Mouse (Mus musculus): ENCODE measurements around the gene Pld2.
A peak's percentile ranks its signal among the peaks of the same experiment; 100 is the strongest.

Gene Pld2

DNA sequence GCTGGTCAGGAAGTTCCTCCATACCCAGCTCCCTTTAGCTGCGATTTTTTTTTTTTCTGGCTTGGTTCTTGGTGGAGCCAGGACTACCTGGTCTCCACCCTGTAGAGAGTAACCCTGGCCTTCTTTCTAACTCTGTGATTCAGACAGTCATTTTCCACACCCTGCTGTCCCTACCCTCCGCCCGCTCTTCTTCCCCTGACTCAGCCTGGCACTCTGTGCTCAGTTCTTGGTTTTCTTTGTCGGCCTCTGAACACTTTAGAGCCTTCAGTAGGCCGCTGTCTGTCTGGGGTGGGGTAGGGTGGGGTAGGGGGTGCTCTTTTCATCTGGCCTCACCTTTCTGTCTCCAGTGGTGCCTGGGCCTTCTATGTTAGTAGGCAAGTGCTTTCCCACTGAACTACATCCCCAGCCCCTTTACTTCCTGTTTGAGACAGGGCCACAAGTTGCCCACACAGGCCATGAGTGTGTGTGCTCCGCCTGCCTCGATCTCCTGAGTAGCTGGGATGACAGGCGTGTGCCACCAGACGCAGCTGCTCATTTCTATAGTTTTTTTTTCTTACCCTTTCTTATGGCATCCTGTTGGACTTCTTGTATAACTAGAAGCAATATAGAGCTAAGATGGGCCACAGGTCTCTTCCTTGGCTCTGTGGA is 40.0 kb downstream of the Pld2 start:
- peak; percentile 42 for DNase-seq

DNA sequence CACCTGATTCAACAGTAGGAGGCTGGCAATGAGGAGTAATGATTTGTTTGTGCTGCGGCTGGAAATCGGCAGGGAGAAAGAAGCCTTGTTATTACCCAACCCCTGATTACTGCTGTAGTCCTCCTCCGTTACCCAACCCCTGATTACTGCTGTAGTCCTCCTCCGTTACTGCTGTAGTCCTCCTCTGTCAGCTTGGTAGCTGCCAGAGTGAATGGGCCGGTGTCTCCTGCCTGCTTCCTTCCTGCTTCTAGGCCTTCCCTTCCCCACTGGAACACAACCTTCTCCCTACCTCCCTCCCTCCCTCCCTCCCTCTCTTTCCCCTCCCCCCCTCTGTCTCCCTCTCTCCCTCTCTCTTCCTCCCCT is 40.5 kb downstream of the Pld2 start:
- DNase-seq: no peak

DNA sequence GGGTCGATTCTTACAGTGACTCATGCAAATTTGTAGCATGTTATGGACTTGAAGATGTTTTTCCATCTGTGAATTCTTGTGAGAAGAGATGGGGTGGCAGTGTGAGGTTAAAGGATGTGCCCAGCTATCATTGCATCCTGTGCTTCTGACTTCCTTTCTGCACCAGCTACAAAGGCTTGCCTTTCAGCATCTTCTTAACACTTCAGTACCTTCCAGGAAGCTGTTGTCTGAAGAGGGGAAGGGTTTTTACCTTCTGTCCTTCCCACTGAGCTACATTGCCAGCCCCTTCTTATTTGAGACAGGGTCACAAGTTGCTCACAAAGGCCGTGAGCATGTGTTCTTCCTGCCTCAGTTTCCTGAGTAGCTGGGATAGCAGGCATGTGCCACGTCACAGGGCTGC is 41.1 kb downstream of the Pld2 start:
- DNase-seq: no peak

DNA sequence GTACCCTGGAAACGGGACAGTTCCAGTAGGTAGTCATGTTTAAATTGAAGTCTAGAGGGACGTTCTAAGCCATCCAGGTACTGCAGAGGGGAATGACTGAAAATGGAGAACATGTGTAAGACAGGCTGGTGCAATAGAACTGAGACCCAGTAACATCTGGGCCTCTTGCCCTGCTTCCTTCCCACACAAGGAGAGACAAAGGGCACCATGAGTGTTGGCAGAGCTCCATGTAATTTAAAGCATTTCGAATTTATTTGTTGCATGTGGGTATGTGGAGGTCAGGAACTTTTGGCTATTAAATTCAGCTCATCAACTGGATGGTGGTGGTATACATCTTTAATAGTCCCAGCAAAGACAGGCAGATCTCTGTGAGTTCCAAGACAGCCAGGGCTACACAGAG is 42.3 kb downstream of the Pld2 start:
- no peak for DNase-seq

DNA sequence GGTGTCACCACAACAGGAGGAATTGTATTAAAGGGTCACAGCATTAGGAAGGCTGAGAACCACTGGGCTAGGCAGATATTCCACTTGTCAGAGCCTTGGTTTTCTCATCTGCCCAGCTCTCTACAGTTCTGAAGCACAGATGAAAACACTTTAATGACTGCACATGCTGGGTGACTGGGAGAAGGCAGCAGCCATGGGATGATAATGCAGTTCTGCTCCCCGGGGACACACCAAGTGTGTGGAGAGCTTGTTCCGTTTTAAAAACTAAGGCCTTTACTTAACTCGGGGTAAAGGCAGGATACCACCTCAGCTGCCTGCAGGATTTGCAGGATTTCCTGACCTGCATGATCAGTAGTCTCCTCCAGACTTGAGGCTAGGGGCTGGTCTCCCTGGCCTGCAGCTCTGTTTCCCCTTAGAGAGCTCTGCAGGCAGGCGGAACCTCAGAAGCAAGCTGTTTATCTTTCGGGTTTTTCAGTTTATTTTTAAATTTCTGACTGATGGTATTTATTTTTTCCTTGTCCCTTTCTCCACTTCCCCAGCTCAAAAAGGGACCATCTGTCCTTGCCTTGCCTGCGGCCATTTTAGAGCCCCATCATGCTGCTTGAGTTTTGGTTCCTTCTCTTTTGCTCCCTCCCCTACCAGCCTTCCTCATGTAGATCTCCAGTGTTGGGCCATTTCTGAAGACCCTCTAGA is 43.3 kb downstream of the Pld2 start:
- DNase-seq: no peak

DNA sequence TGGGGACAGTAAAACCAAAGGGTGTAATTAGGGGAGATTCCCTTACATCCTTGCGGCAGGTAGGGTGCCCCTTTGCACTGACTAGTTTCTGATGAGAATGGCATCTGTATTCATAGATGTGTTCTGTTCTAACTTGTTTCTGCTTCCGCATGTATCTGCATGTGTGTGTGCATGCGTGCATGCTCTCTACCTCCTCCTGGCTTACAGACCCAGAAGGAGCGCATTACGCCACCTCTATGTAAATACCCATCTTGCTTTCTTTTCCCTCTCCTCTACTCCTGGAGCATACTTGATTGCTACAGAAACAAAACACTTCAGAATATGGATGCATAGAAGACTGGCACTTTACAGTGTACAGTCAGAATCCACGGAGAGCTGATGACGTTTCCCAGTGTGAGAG is 43.9 kb downstream of the Pld2 start:
- no peak for DNase-seq

DNA sequence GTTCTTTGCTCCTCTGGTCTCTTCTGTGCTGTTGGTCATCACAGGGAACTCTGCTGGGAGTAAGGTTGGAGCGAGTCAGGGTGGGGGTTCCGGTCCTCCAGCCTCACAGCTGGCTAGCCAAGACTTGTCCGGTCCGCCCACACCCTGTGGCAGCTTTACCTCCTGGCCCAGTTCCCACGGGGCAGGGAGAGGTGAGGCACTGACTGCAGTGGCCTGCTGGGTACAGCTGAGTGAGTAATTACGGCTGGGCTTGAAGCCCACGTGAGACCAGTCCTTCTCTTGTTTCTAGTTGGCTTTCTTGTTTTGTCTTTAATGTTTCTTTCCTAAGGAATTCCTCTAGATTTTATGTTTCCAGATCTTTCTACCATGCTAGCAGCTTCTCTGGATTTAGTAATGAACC is 45.6 kb downstream of the Pld2 start:
- no peak for DNase-seq

DNA sequence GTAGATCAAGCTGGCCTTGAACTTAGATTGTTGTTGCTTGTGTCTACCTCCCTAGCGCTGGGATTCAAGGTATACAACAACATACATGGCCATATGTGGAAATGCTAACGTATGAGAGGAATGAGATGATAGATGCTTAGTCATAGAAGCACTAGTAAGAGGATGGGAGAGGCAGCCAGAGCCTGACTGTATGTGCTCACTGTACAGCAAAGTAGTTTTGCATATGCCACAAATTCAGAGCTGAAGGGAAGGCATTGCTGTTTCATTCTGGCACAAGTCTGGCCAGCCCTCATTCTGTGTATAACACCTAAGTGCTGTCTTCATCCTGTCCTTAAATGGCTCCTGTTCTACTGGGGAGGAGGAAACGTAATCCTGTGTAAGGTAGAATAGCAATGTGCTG is 46.4 kb downstream of the Pld2 start:
- DNase-seq: no peak

DNA sequence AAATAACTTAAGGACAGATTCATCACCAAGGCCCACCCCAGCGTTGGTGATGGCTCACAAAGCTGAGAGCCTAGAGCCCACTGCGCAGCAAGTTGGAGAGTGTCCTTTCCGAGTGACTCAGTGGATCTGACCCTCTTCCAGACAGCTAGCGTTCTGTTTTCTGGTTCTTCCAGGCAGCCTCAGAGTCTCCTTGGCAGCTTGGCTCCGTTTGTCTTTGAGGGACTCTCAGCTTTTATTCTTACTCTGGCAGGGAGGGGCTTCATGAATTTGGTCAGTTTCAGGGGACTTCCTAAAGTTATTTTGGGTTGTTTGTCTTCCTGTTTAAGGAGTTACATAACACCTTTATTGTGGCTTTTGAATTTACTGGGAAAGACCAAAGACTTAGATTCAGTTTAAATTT is 47.1 kb downstream of the Pld2 start:
- DNase-seq: no peak

DNA sequence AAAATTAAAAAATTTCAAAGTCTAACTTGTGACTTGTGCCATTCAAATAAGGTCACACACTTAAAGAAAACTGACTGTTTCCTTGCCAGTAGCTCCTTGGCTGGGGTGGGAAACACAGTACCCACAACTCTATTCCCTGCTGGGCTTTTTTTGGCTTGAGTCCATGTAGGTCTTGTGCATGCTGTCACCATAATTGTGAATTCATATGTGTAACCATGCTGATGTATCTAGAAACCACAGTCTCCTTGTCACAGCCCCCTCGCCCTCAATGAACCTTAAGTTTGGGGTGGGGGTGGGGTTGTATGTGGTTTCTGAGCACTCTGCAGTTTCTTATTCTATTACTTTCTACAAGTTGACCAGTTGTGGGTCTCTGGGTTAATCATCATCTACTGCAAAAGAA is 51.9 kb downstream of the Pld2 start:
- DNase-seq: no peak

DNA sequence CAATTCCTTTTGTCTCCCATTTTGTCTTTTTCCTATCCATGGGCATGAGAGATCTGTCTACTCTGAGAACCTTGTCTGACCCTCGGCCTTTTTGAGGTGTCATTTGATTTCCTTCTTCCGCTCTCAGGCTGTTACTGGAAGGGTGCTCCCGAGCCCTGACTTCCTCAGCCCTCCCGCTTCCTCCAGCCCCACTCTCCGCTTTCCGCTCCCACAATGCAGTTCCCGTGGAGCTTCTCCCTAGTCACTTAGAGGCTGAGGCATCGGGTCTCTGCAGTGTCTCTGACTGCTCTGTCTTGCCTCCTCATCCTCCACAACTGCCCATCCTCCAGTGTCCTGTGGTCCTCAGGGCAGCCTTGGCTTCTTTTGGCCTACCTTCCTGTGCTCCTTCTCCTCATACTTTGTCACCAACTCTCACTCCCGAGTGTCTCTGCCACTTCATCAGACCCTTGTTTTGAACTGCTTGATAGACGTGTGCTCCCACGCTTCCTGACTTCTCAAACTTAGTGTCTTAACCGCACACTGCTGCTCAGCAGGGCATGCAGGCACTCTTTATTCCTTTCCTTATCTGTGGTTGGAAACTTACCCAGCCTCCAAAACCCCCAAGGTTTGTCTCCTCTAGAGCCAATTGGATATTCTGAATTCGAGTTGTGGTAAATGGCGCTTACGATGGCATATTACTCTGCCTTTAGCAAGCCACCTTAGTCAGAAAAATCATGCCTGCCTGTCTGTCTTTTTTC is 54.6 kb downstream of the Pld2 start:
- DNase-seq: no peak

DNA sequence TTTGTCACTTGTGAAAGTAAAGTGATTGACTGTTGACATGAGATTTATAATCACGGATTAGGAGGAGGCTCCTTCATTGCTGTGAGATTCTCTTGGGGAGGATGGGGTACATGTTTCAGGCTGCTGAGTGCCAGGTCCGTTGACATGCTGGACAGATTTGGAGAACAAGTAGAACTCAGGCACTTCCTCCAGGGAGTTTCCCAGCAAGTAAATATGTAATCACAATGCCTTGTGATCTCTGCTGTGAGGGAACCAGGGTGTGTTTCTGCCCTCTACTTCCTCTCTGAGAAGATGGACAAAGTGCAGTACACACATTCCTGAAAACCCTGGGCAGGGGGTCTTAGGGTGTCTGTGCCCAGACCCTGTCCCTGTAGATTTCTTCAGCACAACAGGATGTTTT is 55.8 kb downstream of the Pld2 start:
- DNase-seq: no peak

DNA sequence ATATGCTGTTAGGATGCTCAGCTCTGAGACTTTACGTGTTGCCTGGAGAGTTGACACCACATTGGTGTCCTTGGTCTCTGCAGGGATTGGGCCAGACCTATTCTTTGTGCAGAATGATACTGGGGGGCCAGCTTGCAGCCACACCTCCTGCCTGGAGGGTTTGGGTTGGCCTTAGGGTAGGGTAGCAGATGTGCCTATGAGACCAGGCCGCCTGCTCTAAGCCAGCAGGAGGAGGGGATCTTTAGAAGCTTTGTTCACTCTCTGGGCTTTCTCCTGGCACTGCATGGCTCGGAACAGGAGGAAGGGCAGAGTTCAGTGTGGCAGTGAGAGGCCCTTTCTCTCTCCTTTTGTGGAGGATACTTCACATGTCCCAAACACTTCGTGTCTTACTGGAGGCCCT is 56.2 kb downstream of the Pld2 start:
- no peak for DNase-seq

DNA sequence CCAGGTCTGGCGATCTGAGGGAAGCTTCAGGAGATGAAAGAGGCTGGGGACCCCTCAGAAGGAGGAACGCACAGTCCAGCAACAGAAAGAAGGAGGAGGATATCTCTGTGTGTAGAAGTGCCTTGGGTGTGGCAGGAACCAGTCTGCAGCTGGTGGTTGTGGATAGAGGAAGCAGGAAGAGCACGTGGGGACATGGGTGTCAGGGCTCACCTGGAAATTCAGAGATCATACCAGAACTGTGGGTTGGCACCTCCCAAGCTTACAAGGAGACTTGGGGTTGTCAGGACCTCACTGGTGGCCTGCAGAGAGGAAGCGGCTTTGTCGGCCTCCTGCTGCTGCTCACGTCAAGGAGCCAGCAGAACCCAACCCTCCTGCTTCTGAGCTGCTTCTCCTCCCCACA is 57.4 kb downstream of the Pld2 start:
- no peak for DNase-seq

DNA sequence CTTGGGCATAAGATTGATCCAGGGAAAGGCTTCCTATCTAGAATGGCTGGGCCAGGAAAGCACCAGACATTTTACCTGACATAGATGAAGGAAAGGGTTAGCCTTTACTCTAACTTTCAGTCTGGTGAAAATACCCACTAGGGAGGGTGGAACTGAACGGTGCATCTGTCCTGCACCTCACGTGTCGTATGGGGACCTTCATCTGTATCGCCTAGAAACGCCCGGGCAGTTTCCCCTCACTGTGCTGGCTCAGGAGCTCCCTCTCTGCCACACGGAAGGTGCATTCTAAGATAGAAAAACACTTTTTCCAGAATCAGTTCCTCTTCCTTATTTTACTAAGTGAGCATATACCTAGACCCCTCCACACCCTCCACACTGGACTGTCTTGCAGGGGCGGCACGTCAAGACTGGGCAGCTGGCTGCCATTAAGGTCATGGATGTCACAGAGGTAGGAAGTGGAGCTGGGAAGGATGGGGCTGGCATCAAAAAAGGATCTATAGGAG is 58.6 kb downstream of the Pld2 start:
- DNase-seq: no peak

DNA sequence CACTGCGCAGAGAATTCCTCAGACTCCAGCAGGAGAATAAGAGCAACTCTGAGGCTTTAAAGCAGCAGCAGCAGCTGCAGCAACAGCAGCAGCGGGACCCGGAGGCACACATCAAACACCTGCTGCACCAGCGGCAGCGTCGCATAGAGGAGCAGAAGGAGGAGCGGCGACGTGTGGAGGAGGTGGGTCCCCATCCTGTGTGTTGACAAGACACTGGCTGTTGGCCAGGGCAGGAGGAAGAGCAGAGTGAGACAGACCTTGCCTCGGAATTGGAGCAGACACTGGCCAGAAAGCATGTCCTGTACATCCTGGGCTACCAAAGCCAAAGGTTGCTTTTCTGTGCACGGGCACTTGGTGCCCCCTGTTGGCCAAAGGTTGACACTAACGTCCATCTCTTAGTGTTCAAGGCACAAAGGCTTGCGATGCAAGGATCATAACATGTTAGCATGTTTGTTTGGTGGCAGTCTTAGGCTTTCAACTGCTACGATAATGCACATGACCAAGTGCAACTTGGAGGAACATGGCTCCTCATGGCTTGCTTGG is 65.2 kb downstream of the Pld2 start:
- DNase-seq: peak; percentile 84

DNA sequence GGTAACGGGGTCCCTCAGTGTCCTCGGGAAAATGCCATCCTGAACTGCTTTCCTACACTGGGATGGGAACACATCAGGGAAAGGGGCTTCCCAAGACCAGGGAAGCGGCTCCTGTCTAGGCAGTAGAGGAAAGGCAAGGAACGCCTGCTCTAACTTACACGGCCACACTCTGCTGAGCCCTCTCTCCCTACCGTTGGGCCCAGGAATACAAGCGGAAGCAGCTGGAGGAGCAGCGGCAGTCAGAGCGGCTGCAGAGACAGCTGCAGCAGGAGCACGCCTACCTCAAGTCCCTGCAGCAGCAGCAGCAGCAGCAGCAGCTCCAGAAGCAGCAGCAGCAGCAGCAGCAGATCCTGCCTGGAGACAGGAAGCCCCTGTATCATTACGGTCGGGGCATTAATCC is 66.9 kb downstream of the Pld2 start:
- no peak for DNase-seq

DNA sequence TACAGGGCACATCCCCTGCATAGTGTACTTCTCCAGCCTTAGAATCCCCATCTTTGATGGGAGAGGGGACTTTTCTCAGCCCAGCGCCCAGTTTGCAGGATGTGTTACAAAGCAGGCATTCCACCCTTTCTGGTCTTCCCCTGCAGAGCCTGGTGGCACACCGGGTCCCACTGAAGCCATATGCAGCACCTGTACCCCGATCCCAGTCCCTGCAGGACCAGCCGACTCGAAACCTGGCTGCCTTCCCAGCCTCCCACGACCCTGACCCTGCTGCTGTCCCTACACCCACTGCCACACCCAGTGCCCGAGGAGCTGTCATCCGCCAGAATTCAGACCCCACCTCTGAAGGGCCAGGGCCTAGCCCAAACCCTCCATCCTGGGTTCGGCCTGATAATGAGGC is 67.7 kb downstream of the Pld2 start:
- no peak for DNase-seq

Data from thymus, postnatal 4 days (tissue).